Mouse (Mus musculus): Measurements from ENCODE around the gene Prkg1.

- TF ChIP-seq CTCF (IDR thresholded peaks at IDR 0.05 in 2 of 3, conservative IDR thresholded peaks at IDR 0.05 in 1 of 3; ENCODE audit: control insufficient read depth in 1 of 3, insufficient read depth in 1 of 3, low read depth in 2 of 3, low read length in 3 of 3, poor library complexity in 1 of 3, severe bottlenecking in 1 of 3), result no peak
- TF ChIP-seq GATA1 (IDR thresholded peaks at IDR 0.05; ENCODE audit: low read depth, low read length), result no peak
- TF ChIP-seq POLR2A (IDR thresholded peaks at IDR 0.05; ENCODE audit: control insufficient read depth in 1 of 2, insufficient read depth in 1 of 2, low read depth in 1 of 2, low read length in 2 of 2, poor library complexity in 1 of 2), result no peak
- TF ChIP-seq USF2 (IDR thresholded peaks at IDR 0.05; ENCODE audit: borderline replicate concordance in 1 of 2, insufficient read depth in 1 of 2, low read depth in 1 of 2, low read length in 2 of 2), result no peak
- TF ChIP-seq USF1 (IDR thresholded peaks at IDR 0.05; ENCODE audit: low read depth, low read length), result no peak
- no peak for TF ChIP-seq RCOR1 (IDR thresholded peaks at IDR 0.05; ENCODE audit: low read depth, low read length)
- no peak for TF ChIP-seq MXI1 (IDR thresholded peaks at IDR 0.05; ENCODE audit: low read depth, low read length)
- TF ChIP-seq MAFK (IDR thresholded peaks at IDR 0.05; ENCODE audit: borderline replicate concordance, low read depth, low read length), result no peak
- TF ChIP-seq MEF2A (IDR thresholded peaks at IDR 0.05; ENCODE audit: extremely low read depth, insufficient replicate concordance, low read depth, low read length, poor library complexity, severe bottlenecking), result no peak
- no peak for TF ChIP-seq ELF1 (IDR thresholded peaks at IDR 0.05; ENCODE audit: low read depth, low read length)
- no peak for TF ChIP-seq NRF1 (IDR thresholded peaks at IDR 0.05; ENCODE audit: insufficient read depth, low read depth, low read length, poor library complexity, severe bottlenecking)
These were observed 826.8 kb downstream of the Prkg1 start for GRCm38 (mm10) chr19:30938058-30938457.

Measured in MEL (cell line).